Mouse (Mus musculus): ENCODE data around the gene Trex2.
"Not testable (repeated sequence)": the region's sequence is repeated elsewhere in the genome, so short reads cannot be mapped to it uniquely, and the experiment has no call there.

The Trex2 gene

GRCm38 (mm10) chrX:73430036-73430435 lies 5.1 kb downstream of the Trex2 start:
- DNase-seq (ENCODE audit: low spot score), result no peak

- DNase-seq (ENCODE audit: low spot score), result no peak
These were observed 22.4 kb downstream of the Trex2 start for GRCm38 (mm10) chrX:73412767-73413166.

GRCm38 (mm10) chrX:73410880-73411517 lies 24.1 kb downstream of the Trex2 start, which contains the start of gene Zfp92:
Gene Zfp92, plus strand, starts transcription at chrX:73411096.
- DNase-seq (ENCODE audit: low spot score), result no peak

GRCm38 (mm10) chrX:73401616-73402015 lies 33.5 kb downstream of the Trex2 start:
- no peak for DNase-seq (ENCODE audit: low spot score)

- DNase-seq (ENCODE audit: low spot score), result no peak
These were observed 34.2 kb downstream of the Trex2 start for GRCm38 (mm10) chrX:73400951-73401350.

- DNase-seq (ENCODE audit: low spot score), result not testable (repeated sequence)
These were observed 36.5 kb downstream of the Trex2 start, which contains the start of gene Gm18336 for GRCm38 (mm10) chrX:73398636-73399035. Gene Gm18336, minus strand, starts transcription at chrX:73398736.

GRCm38 (mm10) chrX:73396446-73396845 lies 38.7 kb downstream of the Trex2 start:
- DNase-seq (ENCODE audit: low spot score), result no peak

GRCm38 (mm10) chrX:73391481-73391880 lies 43.7 kb downstream of the Trex2 start:
- no peak for DNase-seq (ENCODE audit: low spot score)

GRCm38 (mm10) chrX:73384924-73385323 lies 50.2 kb downstream of the Trex2 start:
- no peak for DNase-seq (ENCODE audit: low spot score)

- DNase-seq (ENCODE audit: low spot score), result no peak
These were observed 50.7 kb downstream of the Trex2 start for GRCm38 (mm10) chrX:73384419-73384818.

Data from left cerebral cortex, adult 11 months (tissue).